Mouse (Mus musculus): ENCODE measurements around the gene Pcid2. TPM values are rescaled to one million over a fixed set of nuclear protein-coding genes. Genes with fewer than 3 reads are reported as not detected.
"Not testable (repeated sequence)": the region's sequence is repeated elsewhere in the genome, so short reads cannot be mapped to it uniquely, and the experiment has no call there.

Pcid2 gene
- total RNA-seq, 2 experiments from 2014 or later: 11.7 to 12.0 TPM

DNA sequence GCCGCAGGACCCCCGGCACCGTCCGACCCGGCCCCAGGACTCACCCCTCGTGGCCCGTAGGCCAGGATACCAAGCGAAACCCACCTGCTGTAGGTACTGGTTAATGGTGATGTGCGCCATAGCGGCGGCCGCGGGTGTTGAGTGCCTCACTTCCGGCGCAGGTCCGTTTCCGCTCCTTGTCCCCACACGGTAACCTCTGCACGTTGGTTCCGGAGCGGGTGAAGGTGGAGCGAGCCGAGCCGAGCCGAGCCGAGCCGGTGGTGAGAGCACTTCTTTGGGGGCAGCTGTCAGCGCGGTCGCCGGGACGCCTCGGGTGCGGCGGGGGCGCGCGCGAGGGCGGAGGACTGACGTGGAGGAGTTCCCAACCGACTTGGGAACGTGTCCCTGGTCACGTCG, 570 bp downstream of the Pcid2 start:
- peak; percentile 94 to 96 for DNase-seq
- intact Hi-C loops (cut with DNase I): loop anchor here (5.0 kb wide), 2 partner anchors 127 to 207 kb away; no protein-coding TSS in a partner anchor

DNA sequence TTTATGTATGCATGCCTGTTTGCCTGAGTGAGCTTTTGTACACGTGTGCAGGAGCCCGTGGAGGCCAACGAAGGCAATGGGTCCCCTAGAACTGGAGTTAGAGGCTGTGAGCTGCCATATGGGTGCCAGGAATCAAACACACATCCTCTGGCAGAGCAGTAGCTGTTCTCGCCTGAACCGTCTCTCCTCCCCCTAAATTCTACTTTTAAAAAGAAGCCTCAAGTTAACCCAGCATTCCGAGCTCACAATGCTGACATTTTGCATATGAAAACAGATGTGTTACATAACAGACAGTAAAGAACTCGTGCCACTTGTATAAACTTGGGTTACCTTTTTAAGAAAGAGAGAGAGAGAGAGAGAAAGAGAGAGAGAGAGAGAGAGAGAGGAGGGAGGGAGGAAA, 27.7 kb downstream of the Pcid2 start:
- DNase-seq: no peak
- intact Hi-C loops (cut with DNase I): no loop called here

DNA sequence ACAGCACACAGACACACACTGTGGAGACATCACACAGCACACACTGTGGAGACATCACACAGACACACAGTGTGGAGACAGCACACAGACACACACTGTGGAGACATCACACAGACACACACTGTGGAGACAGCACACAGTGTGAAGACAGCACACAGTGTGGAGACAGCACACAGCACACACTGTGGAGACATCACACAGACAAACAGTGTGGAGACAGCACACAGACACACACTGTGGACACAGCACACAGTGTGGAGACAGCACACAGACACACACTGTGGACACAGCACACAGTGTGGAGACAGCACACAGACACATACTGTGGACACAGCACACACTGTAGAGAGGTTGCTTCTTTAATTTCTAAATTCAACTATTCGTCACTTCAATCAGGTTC, 29.7 kb downstream of the Pcid2 start:
- intact Hi-C loops (cut with DNase I); DNase-seq: not testable (repeated sequence)

DNA sequence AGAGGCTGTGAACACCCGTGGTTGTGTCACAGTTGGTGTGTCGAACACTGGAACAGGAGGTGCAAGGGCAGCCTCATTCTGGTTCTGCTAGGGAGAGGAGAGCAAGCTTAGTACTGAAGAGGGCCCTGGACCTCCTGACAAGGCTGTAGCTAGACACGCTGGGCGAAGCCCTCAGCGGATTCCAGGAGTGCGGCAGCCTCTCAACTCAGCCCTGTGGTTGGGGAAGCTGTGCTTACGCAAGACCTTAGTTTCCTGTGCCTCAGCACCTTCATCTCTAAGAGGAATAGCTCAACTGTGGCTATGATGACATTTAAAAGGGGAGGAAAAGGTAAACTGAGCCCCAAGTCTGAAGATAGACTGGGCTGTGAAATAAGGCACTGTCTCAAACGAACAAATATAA, 30.2 kb downstream of the Pcid2 start:
- DNase-seq: no peak
- intact Hi-C loops (cut with DNase I): no loop called here

DNA sequence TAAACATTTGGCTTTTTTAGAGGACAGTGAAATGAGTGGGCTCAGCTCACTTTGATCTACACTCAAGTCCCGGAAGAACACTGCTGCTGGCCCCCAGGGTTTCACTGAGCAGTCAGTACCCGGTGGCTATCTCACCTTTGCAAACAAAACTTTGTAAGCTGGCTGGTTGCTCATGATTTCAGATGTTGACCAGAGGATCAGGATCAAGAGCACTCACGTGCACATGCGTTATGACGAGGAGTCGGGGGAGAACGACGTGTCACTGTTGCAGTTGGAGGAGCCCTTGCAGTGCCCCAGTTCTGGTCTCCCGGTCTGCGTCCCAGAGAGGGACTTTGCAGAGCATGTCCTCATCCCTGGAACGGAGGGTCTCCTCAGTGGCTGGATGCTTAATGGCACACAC, 32.0 kb downstream of the Pcid2 start:
- DNase-seq: no peak
- intact Hi-C loops (cut with DNase I): no loop called here

DNA sequence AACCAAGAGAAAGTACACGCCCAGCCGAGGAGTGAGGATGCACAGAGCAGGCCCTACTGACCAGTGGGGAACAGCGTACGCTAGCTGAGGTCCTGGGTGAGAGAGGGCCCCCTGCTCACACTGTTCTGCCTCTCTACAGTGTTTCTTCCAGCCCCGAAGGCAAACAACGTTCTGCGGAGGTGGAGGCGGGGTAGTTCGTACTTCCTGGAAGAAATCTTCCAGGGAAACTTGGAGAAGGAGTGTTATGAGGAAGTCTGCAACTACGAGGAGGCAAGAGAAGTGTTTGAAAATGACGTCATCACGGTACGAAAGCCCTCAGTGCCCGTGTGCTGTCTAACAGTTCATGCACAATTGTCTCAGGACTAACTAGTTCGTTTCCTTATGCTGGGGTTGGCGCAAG, 42.1 kb downstream of the Pcid2 start:
- DNase-seq: no peak
- intact Hi-C loops (cut with DNase I): no loop called here

DNA sequence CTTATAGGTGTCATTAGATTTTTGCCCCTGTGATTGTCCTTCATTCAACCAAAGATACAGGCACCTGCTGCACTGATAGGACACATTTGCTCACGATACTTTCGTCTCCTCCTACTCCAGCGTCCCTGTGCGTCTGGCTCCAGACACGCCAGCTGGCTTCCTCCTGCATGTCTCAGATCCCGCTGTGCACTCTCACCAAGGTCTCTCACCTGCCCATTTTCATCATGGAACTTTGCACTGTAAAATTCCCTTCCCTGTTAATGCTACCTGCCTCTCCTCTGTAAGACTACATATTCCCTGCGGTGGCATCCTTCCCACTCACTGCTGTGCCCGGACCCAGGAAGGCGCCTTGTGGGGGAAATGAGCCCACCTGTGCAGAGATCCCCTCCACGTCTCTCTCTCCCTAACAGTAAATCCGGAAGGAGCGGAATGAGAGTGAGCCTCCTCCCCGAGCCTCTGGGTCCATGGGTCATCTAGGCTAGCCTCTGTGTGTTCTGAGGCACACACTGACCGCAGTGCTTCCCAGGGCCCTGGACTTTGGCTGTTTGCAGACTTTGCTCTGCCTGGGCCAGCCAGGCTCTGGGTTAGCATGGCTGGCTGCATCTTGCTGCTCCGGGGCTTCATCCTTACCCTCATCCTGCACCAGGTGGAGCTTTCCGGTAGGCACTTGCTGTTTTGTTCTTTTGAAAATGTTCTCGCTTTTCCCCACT, 44.7 kb downstream of the Pcid2 start, which contains the start of gene Proz:
Gene Proz, plus strand, starts transcription at position 474 of the 710 bp plus-strand sequence.
- no peak for DNase-seq
- intact Hi-C loops (cut with DNase I): no loop called here

DNA sequence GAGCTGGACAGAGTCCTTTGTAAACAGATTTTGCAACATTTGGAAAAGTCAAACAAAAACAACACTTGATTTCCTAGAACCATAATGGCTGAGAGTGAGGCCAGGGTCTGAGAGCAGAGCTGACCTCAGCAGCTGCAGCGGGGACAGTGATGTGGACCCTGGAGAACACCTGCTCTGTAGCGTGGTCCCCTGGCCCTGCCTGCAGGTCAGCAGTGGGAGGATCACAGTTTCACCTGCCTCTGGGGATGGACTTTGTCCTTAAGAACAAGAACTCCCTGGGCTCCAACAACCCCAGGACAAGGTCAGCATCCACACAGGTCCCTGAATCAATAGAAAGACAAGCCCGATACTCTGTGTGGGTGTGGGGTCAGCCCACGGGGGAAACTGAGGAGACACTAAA, 47.9 kb downstream of the Pcid2 start:
- intact Hi-C loops (cut with DNase I): no loop called here

DNA sequence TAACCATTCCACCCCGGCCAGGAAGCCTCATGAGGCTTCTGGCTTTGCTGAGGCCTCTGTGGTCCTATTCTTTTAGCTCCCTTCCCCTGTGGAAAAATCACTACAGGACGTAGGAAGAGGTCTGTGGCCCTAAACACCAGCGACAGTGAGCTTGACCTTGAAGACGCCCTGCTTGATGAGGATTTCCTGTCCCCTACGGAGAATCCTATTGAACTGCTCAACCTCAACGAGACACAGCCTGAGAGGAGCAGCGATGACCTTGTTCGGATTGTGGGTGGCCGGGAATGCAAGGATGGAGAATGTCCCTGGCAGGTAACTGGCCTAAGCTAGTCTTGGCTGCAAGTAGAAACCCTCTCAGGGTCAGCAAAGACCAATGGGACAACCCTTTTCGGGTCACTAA, 54.7 kb downstream of the Pcid2 start:
- no peak for DNase-seq
- intact Hi-C loops (cut with DNase I): no loop called here

More for the DNA sequence above, 47.9 kb downstream of the Pcid2 start:
- DNase-seq: no peak

DNA sequence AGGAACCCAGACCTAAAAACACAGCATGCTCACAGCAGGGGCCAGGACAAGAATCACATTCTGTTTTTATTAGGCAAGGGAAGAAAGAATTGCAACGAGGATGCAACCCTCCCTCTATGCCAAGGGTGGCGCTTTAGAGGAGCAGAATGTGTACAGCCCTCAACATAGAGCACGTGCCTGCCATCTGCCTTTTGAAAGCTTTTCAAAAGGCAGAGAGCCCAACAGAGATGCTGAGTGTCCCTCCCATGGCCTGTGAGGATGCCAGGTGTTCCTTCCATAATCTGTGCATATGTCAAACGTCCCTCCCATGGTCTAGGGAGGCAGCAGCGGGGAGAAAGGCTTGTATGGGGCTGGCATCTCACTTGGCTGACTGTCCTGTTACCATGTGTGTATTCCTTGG, 57.6 kb downstream of the Pcid2 start:
- no peak for DNase-seq
- intact Hi-C loops (cut with DNase I): no loop called here

DNA sequence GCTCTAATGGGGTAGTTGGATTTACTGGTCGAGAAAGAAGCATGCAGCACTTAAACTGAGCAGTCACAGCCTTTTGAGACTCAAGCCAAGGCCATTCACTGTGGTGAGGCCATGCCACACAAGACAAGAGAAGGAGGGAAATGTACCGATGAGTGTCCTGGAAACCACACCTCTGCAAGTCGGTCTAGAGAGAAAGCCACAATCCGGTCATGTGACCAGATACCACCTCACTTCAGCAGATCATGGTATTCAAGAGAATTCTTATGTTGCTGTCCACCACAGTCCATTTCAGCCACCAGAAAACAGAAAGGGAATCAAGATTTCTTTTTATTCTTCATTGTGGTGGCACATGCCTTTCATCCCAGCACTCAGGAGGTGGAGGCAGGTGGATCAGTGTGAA, 63.8 kb downstream of the Pcid2 start:
- no peak for DNase-seq
- intact Hi-C loops (cut with DNase I): no loop called here

DNA sequence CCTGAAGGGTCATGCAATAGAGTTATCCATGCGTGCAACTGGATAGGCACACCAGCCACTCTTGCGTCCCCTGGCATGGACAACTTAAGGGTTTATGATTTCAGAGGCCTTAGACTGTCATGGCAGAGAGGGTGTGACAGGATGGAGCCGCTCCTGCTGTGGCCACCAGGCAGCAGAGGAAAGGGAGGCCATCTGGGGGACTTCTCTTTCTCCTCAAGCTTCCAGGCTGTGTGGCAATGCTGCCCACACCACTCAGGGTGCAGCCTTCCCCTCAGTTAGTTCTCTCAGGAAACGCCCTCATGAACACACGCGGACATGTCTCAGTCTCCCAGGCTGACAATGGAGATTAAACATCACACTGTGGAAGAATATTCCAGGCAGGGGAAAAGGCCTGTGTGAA, 66.2 kb downstream of the Pcid2 start:
- no peak for DNase-seq
- intact Hi-C loops (cut with DNase I): no loop called here

DNA sequence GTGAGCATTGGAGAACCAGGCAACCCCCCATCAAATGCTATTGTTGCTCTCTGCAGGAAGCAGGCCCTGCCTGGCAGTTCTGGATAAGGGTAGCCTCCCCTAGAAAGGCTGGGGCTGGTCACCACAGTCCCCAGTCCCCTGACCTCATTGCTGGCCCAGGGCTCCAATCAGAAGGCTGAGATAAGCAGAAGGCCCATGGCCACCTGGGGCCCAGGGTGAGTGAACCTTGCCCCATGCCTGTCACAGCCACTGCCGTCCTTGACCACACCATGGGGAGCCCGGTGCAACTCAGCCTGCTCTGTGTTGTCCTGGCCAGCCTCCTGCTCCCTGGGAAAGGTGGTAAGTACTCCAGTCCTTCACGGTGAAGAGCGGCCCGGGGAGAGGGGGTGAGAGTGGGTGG, 67.7 kb downstream of the Pcid2 start:
- intact Hi-C loops (cut with DNase I): no loop called here

DNA sequence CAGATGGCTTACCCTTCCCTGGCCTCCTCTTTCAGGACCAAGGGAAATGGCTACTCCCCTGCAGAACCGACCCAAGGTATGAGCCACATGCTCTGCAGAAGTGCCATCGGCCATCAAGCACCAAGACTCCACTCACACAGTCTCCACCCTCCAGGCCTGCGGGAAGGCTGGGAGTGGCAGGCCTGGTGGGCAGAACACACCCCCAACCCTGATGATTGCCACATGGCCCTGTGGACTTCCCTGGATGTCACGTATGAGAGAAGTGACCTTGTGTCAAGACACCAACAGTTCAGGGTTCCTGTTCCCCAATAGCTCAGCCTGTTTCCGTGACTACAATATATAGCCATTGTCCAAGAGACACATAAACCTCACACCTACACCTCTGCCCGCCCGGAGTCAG, 68.2 kb downstream of the Pcid2 start, which contains the start of gene F10:
Gene F10, plus strand, starts transcription at position 294 of the 400 bp plus-strand sequence.
- no peak for DNase-seq
- intact Hi-C loops (cut with DNase I): no loop called here

More for the DNA sequence above, 67.7 kb downstream of the Pcid2 start:
- DNase-seq: no peak

DNA sequence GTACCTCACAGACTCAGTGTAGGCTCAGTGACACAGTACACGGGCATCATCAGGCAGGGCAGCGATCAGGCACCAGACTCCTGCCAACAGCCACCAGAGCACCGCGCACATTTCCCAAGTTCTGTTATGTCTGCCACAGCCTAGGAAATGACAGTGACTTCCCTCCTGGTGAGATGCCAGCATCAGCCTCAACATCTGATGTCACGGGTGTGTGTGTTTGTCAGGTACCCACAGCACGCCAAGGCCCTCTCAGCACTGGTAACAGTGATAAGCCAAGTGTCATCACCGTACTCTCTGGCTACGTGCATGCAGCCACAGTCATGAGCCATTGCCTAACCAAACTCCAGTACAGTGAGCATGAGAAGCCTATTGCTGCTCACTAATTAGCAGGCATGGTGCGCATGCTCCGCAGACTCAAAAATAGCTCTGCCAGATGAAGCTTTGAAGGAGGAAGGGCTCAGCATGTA, 68.9 kb downstream of the Pcid2 start:
- peak; percentile 16 to 26 for DNase-seq
- intact Hi-C loops (cut with DNase I): no loop called here

DNA sequence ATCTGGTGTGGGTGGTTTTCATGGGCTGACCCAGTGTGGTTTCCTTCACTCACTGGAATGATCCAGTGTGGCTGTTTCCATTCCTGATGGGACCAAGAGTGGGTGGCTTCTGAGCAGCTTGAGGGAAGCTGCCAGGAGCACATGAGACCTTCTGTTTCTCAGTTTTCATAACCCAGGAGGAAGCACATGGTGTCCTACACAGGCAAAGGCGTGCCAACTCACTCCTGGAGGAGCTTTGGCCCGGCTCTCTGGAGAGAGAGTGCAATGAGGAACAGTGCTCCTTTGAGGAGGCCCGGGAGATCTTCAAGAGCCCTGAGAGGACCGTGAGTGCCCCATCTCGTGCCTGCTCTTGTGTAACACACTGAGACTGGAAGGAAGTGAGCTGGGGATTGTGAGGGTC, 76.8 kb downstream of the Pcid2 start:
- intact Hi-C loops (cut with DNase I): no loop called here
- no peak for DNase-seq

DNA sequence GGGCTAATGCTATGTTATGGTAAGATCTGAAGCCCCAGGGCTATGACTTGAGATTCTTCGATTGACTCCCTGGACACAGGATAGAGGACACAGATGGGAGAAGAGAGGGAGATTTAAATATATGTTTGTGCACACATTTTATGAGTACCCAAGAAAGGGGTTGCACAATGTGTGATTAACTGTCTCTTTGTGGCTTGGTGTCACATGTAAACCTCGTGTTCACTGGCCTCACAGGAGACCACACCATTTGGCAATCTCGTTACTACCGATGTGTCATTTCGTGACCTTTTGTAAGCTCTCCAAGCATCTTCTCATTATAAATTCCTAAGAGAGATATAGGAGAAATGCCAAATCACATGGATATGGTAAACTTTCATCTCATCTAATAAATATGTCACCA, 77.6 kb downstream of the Pcid2 start:
- intact Hi-C loops (cut with DNase I): no loop called here
- no peak for DNase-seq

Small RNA genes within 50 kb of the gene (microRNA-seq; reads per million reads assigned to microRNA genes)
- 0 reads per million in 2 experiments for gene Mir7065

Other genes starting within 250 kb of the Pcid2 start
- 10 to 100 TPM; 56.4 to 88.8 TPM for gene Mcf2l, start 231.7 kb downstream of the Pcid2 start, total RNA-seq (2021)
- not detected for gene F7, start 79.4 kb downstream of the Pcid2 start, total RNA-seq (2021)
- under 1 TPM; 0.30 to 0.41 TPM for gene F10, start 68.2 kb downstream of the Pcid2 start, total RNA-seq (2021)
- not detected for gene Proz, start 44.5 kb downstream of the Pcid2 start, total RNA-seq (2021)
- gene Cul4a, start 162 bp upstream of the Pcid2 start, total RNA-seq (2021): 10 to 100 TPM; 83.0 to 84.8 TPM
- 100 to 1,000 TPM; 310 to 323 TPM for gene Lamp1, start 53.7 kb upstream of the Pcid2 start, total RNA-seq (2021)
- 1 to 10 TPM; 2.5 to 2.6 TPM for gene Grtp1, start 95.2 kb upstream of the Pcid2 start, total RNA-seq (2021)
- 100 to 1,000 TPM; 418 to 470 TPM for gene Adprhl1, start 148.7 kb upstream of the Pcid2 start, total RNA-seq (2021)
- 10 to 100 TPM; 33.8 to 41.8 TPM for gene Dcun1d2, start 182.7 kb upstream of the Pcid2 start, total RNA-seq (2021)
- 10 to 100 TPM; 24.5 to 27.3 TPM for gene Tmco3, start 182.7 kb upstream of the Pcid2 start, total RNA-seq (2021)
- gene Tfdp1, start 233.3 kb upstream of the Pcid2 start, total RNA-seq (2021): 10 to 100 TPM; 54.7 to 57.2 TPM